Mouse (Mus musculus) myocyte (in vitro differentiated cells): Measurements from ENCODE around the gene Gsg1. TPM values are rescaled to one million over a fixed set of nuclear protein-coding genes. Genes with fewer than 3 reads are reported as not detected.

Source experiments
- H3K27me3 ChIP-seq: one replicate; pipeline ENCODE4 v1.6.1; 2011; ENCODE audit not compliant: control insufficient read depth, insufficient read depth, insufficient read length
- H3K36me3 ChIP-seq: one replicate; pipeline ENCODE4 v1.6.1; 2011; ENCODE audit not compliant: control insufficient read depth, insufficient read depth
- H3K4me2 ChIP-seq: one replicate; pipeline ENCODE4 v1.6.1; 2011; ENCODE audit warnings: low read depth, control low read depth
- H3K4me3 ChIP-seq: one replicate; pipeline ENCODE4 v1.5.1; 2011; ENCODE audit warnings: mild to moderate bottlenecking, control low read depth, moderate library complexity
- H3K79me2 ChIP-seq: one replicate; pipeline ENCODE4 v1.6.1; 2011; ENCODE audit not compliant: control insufficient read depth, insufficient read depth
- H3ac ChIP-seq: one replicate; pipeline ENCODE4 v1.6.1; 2011; ENCODE audit not compliant: control insufficient read depth, insufficient read length
- CEBPB ChIP-seq: IDR thresholded peaks from 2 replicates; pipeline ENCODE4 v1.6.1; 2011; ENCODE audit warnings: mild to moderate bottlenecking, moderate library complexity; ENCODE audit not compliant: poor library complexity, insufficient read depth, severe bottlenecking
- E2F4 ChIP-seq: IDR thresholded peaks from one replicate; pipeline ENCODE4 v1.6.1; 2011; ENCODE audit warnings: mild to moderate bottlenecking, control low read depth, moderate library complexity; ENCODE audit not compliant: insufficient read depth
- MAX ChIP-seq: IDR thresholded peaks from one replicate; pipeline ENCODE4 v1.6.1; 2011; ENCODE audit warnings: low read depth, mild to moderate bottlenecking, control low read depth
- MYOD1 ChIP-seq, 3 experiments: IDR thresholded peaks; one replicate each; pipeline ENCODE4 v1.6.1; 2011; ENCODE audit warnings: control low read depth in 2 of 3, low read depth in 2 of 3, mild to moderate bottlenecking in 2 of 3, moderate library complexity in 1 of 3; ENCODE audit not compliant: insufficient read length in 2 of 3, control insufficient read depth in 1 of 3
- MYOG ChIP-seq, 3 experiments: IDR thresholded peaks; one replicate each; pipeline ENCODE4 v1.6.1; 2011; ENCODE audit warnings: control low read depth in 2 of 3, low read depth in 2 of 3, mild to moderate bottlenecking in 2 of 3; ENCODE audit not compliant: insufficient read length in 2 of 3, control insufficient read depth in 1 of 3, insufficient read depth in 1 of 3
- POLR2A ChIP-seq: IDR thresholded peaks from one replicate; pipeline ENCODE4 v1.6.1; 2011; ENCODE audit warnings: low read depth, mild to moderate bottlenecking, control low read depth, moderate library complexity; ENCODE audit not compliant: insufficient read length
- POLR2AphosphoS2 ChIP-seq: IDR thresholded peaks from one replicate; pipeline ENCODE4 v1.6.1; 2011; ENCODE audit warnings: low read depth, control low read depth; ENCODE audit not compliant: insufficient read length
- REST ChIP-seq: IDR thresholded peaks from one replicate; pipeline ENCODE4 v1.6.1; 2011; ENCODE audit warnings: mild to moderate bottlenecking, control low read depth, moderate library complexity; ENCODE audit not compliant: insufficient read depth, insufficient read length
- SRF ChIP-seq: IDR thresholded peaks from one replicate; pipeline ENCODE4 v1.6.1; 2011; ENCODE audit warnings: low read depth; ENCODE audit not compliant: control insufficient read depth, insufficient read length
- TCF12 ChIP-seq: IDR thresholded peaks from one replicate; pipeline ENCODE4 v1.6.1; 2011; ENCODE audit warnings: mild to moderate bottlenecking, control low read depth; ENCODE audit not compliant: poor library complexity, insufficient read depth, severe bottlenecking
- TCF3 ChIP-seq: IDR thresholded peaks from one replicate; pipeline ENCODE4 v1.6.1; 2011; ENCODE audit warnings: low read depth, control low read depth; ENCODE audit not compliant: insufficient read length
- USF1 ChIP-seq: IDR thresholded peaks from one replicate; pipeline ENCODE4 v1.6.1; 2011; ENCODE audit warnings: low read depth, mild to moderate bottlenecking, control low read depth, moderate library complexity
- polyA plus RNA-seq: library from polyadenylated mRNA; unstranded; fragments of >200 nt; fragmentation: generic; extraction: Trizol; gene quantifications from one replicate; pipeline ENCODE4 v1.2.1, GENCODE M21; 2012; ENCODE audit warnings: missing spikeins

Gene Gsg1
- polyA plus RNA-seq, 1 experiment: 0.04 TPM

- Histone ChIP-seq H3K36me3 (no peaks in the 10 kb centered on the region), H3K4me2 (no peak overlapping the region)
- TF ChIP-seq TCF12 (no peak), MYOD1 (IDR thresholded peaks at IDR 0.05; ENCODE audit: control insufficient read depth in 1 of 3, insufficient read length in 2 of 3, low read depth in 2 of 3) (no peak), MAX (no peak), CEBPB (no peak), POLR2AphosphoS2 (no peak), MYOG (IDR thresholded peaks at IDR 0.05; ENCODE audit: control insufficient read depth in 1 of 3, insufficient read depth in 1 of 3, insufficient read length in 2 of 3, low read depth in 2 of 3) (no peak), REST (no peak), TCF3 (no peak), POLR2A (no peak), USF1 (no peak), E2F4 (no peak), SRF (no peak)
Measured at GRCm38 (mm10) chr6:135190122-135190521, 64.0 kb downstream of the Gsg1 start.

GRCm38 (mm10) chr6:135188629-135189028 is 65.5 kb downstream of the Gsg1 start:
- no peak overlapping the region for H3ac ChIP-seq
- TF ChIP-seq TCF12 (no peak), USF1 (no peak), MYOG (IDR thresholded peaks at IDR 0.05; ENCODE audit: control insufficient read depth in 1 of 3, insufficient read depth in 1 of 3, insufficient read length in 2 of 3, low read depth in 2 of 3) (no peak), REST (no peak), TCF3 (no peak), POLR2AphosphoS2 (no peak), CEBPB (no peak), POLR2A (no peak), SRF (no peak), MAX (no peak), MYOD1 (IDR thresholded peaks at IDR 0.05; ENCODE audit: control insufficient read depth in 1 of 3, insufficient read length in 2 of 3, low read depth in 2 of 3) (no peak), E2F4 (no peak)
- H3K4me3 ChIP-seq: no peak overlapping the region
- H3K36me3 ChIP-seq: no peaks in the 10 kb centered on the region
- H3K4me2 ChIP-seq: peak overlapping the region; percentile 34
- H3K27me3 ChIP-seq: no peaks in the 10 kb centered on the region
- H3K79me2 ChIP-seq: no peaks in the 10 kb centered on the region

More at GRCm38 (mm10) chr6:135190122-135190521, 64.0 kb downstream of the Gsg1 start:
- Histone ChIP-seq H3K4me3 (no peak overlapping the region), H3ac (no peak overlapping the region), H3K27me3 (no peaks in the 10 kb centered on the region), H3K79me2 (no peaks in the 10 kb centered on the region)

Other genes starting within 250 kb of the Gsg1 start
- 53.6 TPM for gene Ddx47, start 242.7 kb downstream of the Gsg1 start, polyA plus RNA-seq
- gene Gprc5a, start 188.7 kb downstream of the Gsg1 start, polyA plus RNA-seq: 10.8 TPM
- 0.89 TPM for gene Gprc5d, start 136.1 kb downstream of the Gsg1 start, polyA plus RNA-seq
- gene Fam234b, start 56.4 kb downstream of the Gsg1 start, polyA plus RNA-seq: 6.3 TPM
- 30.5 TPM for gene Hebp1, start 56.3 kb downstream of the Gsg1 start, polyA plus RNA-seq
- 0.16 TPM for gene Pbp2, start 56.1 kb upstream of the Gsg1 start, polyA plus RNA-seq
- gene Emp1, start 108.2 kb upstream of the Gsg1 start, polyA plus RNA-seq: 112 TPM